Mouse (Mus musculus) neural tube, embryonic 13.5 days (tissue): ENCODE measurements around the gene Tspoap1. TPM values are rescaled to one million over a fixed set of nuclear protein-coding genes. Genes with fewer than 3 reads are reported as not detected.

Experiments
- microRNA counts: library from miRNA; unstranded; fragments of <30 nt; microRNA quantifications from one replicate; lab custom pipeline; 2016
- microRNA-seq: library from miRNA; unstranded; fragments of <30 nt; microRNA quantifications from one replicate; pipeline ENCODE4, GENCODE M21; 2016
- polyA plus RNA-seq: library from polyadenylated mRNA; unstranded; fragments of >200 nt; fragmentation: Nextera tagmentation; extraction: Ambion mirVana; gene quantifications from 2 replicates; pipeline ENCODE4 v1.2.1, GENCODE M21; 2015

Tspoap1 gene
- polyA plus RNA-seq, 1 experiment from 2014 or later = 27.0 TPM

MicroRNAs encoded within 50 kb of the gene (microRNA counts, 519-probe panel; counts per million panel counts)
- 3,398 counts per million, percentile 46 among the panel's probes with 10 or more counts for microRNA mmu-miR-142-3p (lab: Ali Mortazavi, UCI)
- 4,176 counts per million, percentile 71 among the panel's probes with 10 or more counts for microRNA mmu-miR-142-5p (lab: Ali Mortazavi, UCI)

Small RNA genes lying within 50 kb of the gene (microRNA-seq; reads per million reads assigned to microRNA genes)
- not detected for gene Mir142
- not detected for gene Mir142b

Other genes starting within 250 kb of the Tspoap1 start
- not detected in 2 replicates for gene Gm11492, start 193.9 kb upstream of the Tspoap1 start, polyA plus RNA-seq
- 21.9 and 27.2 TPM in 2 replicates for gene Sept4, start 191.6 kb upstream of the Tspoap1 start, polyA plus RNA-seq
- 54.4 and 58.2 TPM in 2 replicates for gene Mtmr4, start 168.4 kb upstream of the Tspoap1 start, polyA plus RNA-seq
- gene Hsf5, start 143.4 kb upstream of the Tspoap1 start, polyA plus RNA-seq = 0.59 and 0.63 TPM in 2 replicates
- 0.59 and 0.68 TPM in 2 replicates for gene Rnf43, start 97.8 kb upstream of the Tspoap1 start, polyA plus RNA-seq
- gene Supt4a, start 23.0 kb upstream of the Tspoap1 start, polyA plus RNA-seq = 165 and 166 TPM in 2 replicates
- gene Mpo, start 33.0 kb downstream of the Tspoap1 start, polyA plus RNA-seq = 1.2 and 1.5 TPM in 2 replicates
- gene Lpo, start 67.7 kb downstream of the Tspoap1 start, polyA plus RNA-seq = 0.18 and 0.39 TPM in 2 replicates
- gene Mks1, start 92.7 kb downstream of the Tspoap1 start, polyA plus RNA-seq = 12.7 and 15.0 TPM in 2 replicates
- gene Epx, start 115.0 kb downstream of the Tspoap1 start, polyA plus RNA-seq = 0.10 TPM in 1 of 2 replicates, not detected in the other
- not detected in 2 replicates for gene Olfr462, start 131.7 kb downstream of the Tspoap1 start, polyA plus RNA-seq
- not detected in 2 replicates for gene Olfr463, start 136.8 kb downstream of the Tspoap1 start, polyA plus RNA-seq
- gene Olfr464, start 160.4 kb downstream of the Tspoap1 start, polyA plus RNA-seq = 0.08 TPM in 1 of 2 replicates, not detected in the other
- gene Dynll2, start 227.0 kb downstream of the Tspoap1 start, polyA plus RNA-seq = 49.1 and 51.2 TPM in 2 replicates